Mouse (Mus musculus) G1E (cell line): ENCODE results near the gene Mrpl54.

Source experiments
- CTCF ChIP-seq: IDR thresholded peaks from 2 replicates; pipeline ENCODE4 v1.5.1; 2012; ENCODE audit warnings: low read depth, low read length, inconsistent platforms, mixed read lengths
- GATA1 ChIP-seq: IDR thresholded peaks from 2 replicates; pipeline ENCODE4 v1.6.1; 2012; ENCODE audit warnings: borderline replicate concordance, low read length, inconsistent platforms, mixed read lengths

- no peak for TF ChIP-seq CTCF
- TF ChIP-seq GATA1: no peak
Measured at GRCm38 (mm10) chr10:81297246-81297645, 30.5 kb upstream of the Mrpl54 start.
